Mouse (Mus musculus) heart, postnatal 0 days (tissue): Measurements from ENCODE around the gene Ddo. TPM values are rescaled to one million over a fixed set of nuclear protein-coding genes. Genes with fewer than 3 reads are reported as not detected.
A peak's percentile ranks its signal among the peaks of the same experiment; 100 is the strongest.

ENCODE experiments used
- ATAC-seq: fragments of 200-750 bp; cut with Nextera tagmentation; 2 replicates; pipeline ENCODE4 v1.8.0; 2017; ENCODE audit warnings: low read depth, moderate number of reproducible peaks, moderate library complexity; ENCODE audit not compliant: insufficient read depth
- DNase-seq: peaks from one replicate; pipeline ENCODE4 v3.0.0-alpha.2; 2016; ENCODE audit warnings: low spot score
- H3K27ac ChIP-seq: fragments of 300-500 bp; sonication (generic); 2 replicates; pipeline ENCODE4 v1.5.1; 2014; ENCODE audit warnings: low read depth, mild to moderate bottlenecking
- H3K27me3 ChIP-seq: fragments of 300-500 bp; sonication (generic); 2 replicates; pipeline ENCODE4 v1.6.1; 2014; ENCODE audit warnings: low read length, mixed read lengths; ENCODE audit not compliant: control insufficient read depth, insufficient read depth
- H3K36me3 ChIP-seq: fragments of 300-500 bp; sonication (generic); replicated peaks from 2 replicates; pipeline ENCODE4 v1.6.1; 2014; ENCODE audit warnings: low read length, mixed read lengths; ENCODE audit not compliant: control insufficient read depth, insufficient read depth
- H3K4me1 ChIP-seq: fragments of 300-500 bp; sonication (generic); 2 replicates; pipeline ENCODE4 v1.6.1; 2014; ENCODE audit warnings: antibody characterized with exemption; ENCODE audit not compliant: control insufficient read depth, insufficient read depth
- H3K4me2 ChIP-seq: fragments of 300-500 bp; sonication (generic); 2 replicates; pipeline ENCODE4 v1.6.1; 2014; ENCODE audit warnings: low read depth, mild to moderate bottlenecking, low read length, moderate library complexity
- H3K4me3 ChIP-seq: fragments of 300-500 bp; sonication (generic); 2 replicates; pipeline ENCODE4 v1.5.1; 2014; ENCODE audit warnings: low read depth, low read length
- H3K9ac ChIP-seq: fragments of 300-500 bp; sonication (generic); replicated peaks from 2 replicates; pipeline ENCODE4 v1.6.1; 2014; ENCODE audit warnings: low read depth, low read length, mixed read lengths
- H3K9me3 ChIP-seq: fragments of 300-500 bp; sonication (generic); replicated peaks from 2 replicates; pipeline ENCODE4 v1.6.1; 2016; ENCODE audit warnings: low read length; ENCODE audit not compliant: control insufficient read depth
- CTCF ChIP-seq: IDR thresholded peaks from 2 replicates; pipeline ENCODE4 v1.5.1; 2016; ENCODE audit warnings: antibody characterized with exemption, control low read depth, low read depth
- EP300 ChIP-seq: IDR thresholded peaks from 2 replicates; pipeline ENCODE4 v1.6.1; 2016; ENCODE audit warnings: antibody characterized with exemption, low read depth
- WGBS: fragments of 180-500 bp; shearing (Covaris S2); extraction: QIAGEN DNeasy Blood & Tissue Kit; methylation state at CpG from one replicate; pipeline ENCODE4 v1.1.7; 2014; 5-methylcytosine and 5-hydroxymethylcytosine counted together
- polyA plus RNA-seq: library from polyadenylated mRNA; unstranded; fragments of >200 nt; fragmentation: Nextera tagmentation; extraction: Ambion mirVana; gene quantifications from 2 replicates; pipeline ENCODE4 v1.2.1, GENCODE M21; 2015
- total RNA-seq: library from RNA; depleted of rRNA; stranded (reverse); fragments of >200 nt; gene quantifications from 2 replicates; pipeline ENCODE4 v1.2.3, GENCODE M21; 2014; ENCODE audit warnings: low replicate concordance

Gene Ddo
- total and polyA plus RNA-seq, 2 experiments from 2014 or later, result 26.7 to 41.4 TPM

DNA sequence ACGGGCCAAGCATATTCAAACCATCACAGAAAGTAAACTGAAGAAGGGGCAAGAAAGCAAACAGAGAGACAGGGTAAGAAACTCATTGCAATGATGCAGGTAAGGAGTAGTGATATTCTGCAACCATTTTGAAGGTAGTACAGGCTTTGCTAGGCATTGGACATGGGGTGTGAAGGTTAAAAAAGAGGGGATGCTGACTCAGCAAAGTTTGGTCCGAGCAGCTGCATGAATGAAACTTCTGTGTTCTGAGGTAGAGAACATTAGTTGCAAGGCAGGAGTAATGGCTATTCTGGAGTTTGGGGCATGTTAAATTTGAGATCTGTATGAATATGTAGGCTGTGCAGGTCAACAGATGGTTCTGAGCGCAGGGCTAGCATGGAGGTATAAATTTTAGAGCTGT is 35.5 kb downstream of the Ddo start:
- DNase-seq (no peak), ATAC-seq (no peak)
- Histone ChIP-seq H3K9me3 (no peaks in the 10 kb centered on the region), H3K36me3 (no peaks in the 10 kb centered on the region), H3K4me1 (no peaks in the 10 kb centered on the region), H3K27me3 (no peaks in the 10 kb centered on the region), H3K4me2 (no peak overlapping the region), H3K4me3 (no peak overlapping the region), H3K9ac (no peak overlapping the region), H3K27ac (no peak overlapping the region)
- TF ChIP-seq EP300, result no peak
- no peak for TF ChIP-seq CTCF
- 83% methylated on average over 3 of the region's 3 CpGs for WGBS

GRCm38 (mm10) chr10:40666943-40667342 is 37.1 kb downstream of the Ddo start:
- no peaks in the 10 kb centered on the region for H3K4me1 ChIP-seq
- no peak for ATAC-seq
- H3K9ac ChIP-seq, result no peak overlapping the region

GRCm38 (mm10) chr10:40668640-40669039 is 38.8 kb downstream of the Ddo start:
- H3K4me2 ChIP-seq, result no peak overlapping the region
- no peaks in the 10 kb centered on the region for H3K4me1 ChIP-seq
- H3K4me3 ChIP-seq, result no peak overlapping the region
- no peaks in the 10 kb centered on the region for H3K36me3 ChIP-seq
- H3K9me3 ChIP-seq, result no peaks in the 10 kb centered on the region
- DNase-seq, result no peak
- no peak for TF ChIP-seq EP300
- TF ChIP-seq CTCF, result no peak
- no peaks in the 10 kb centered on the region for H3K27me3 ChIP-seq
- H3K27ac ChIP-seq, result no peak overlapping the region
- no peak overlapping the region for H3K9ac ChIP-seq
- ATAC-seq, result no peak

More at GRCm38 (mm10) chr10:40666943-40667342, 37.1 kb downstream of the Ddo start:
- no peak overlapping the region for H3K27ac ChIP-seq
- H3K9me3 ChIP-seq, result no peaks in the 10 kb centered on the region
- no peaks in the 10 kb centered on the region for H3K27me3 ChIP-seq
- no peak for TF ChIP-seq CTCF
- TF ChIP-seq EP300, result no peak
- no peaks in the 10 kb centered on the region for H3K36me3 ChIP-seq
- no peak overlapping the region for H3K4me2 ChIP-seq
- 78% methylated on average over 1 of the region's 1 CpGs for WGBS
- no peak for DNase-seq
- H3K4me3 ChIP-seq, result no peak overlapping the region

DNA sequence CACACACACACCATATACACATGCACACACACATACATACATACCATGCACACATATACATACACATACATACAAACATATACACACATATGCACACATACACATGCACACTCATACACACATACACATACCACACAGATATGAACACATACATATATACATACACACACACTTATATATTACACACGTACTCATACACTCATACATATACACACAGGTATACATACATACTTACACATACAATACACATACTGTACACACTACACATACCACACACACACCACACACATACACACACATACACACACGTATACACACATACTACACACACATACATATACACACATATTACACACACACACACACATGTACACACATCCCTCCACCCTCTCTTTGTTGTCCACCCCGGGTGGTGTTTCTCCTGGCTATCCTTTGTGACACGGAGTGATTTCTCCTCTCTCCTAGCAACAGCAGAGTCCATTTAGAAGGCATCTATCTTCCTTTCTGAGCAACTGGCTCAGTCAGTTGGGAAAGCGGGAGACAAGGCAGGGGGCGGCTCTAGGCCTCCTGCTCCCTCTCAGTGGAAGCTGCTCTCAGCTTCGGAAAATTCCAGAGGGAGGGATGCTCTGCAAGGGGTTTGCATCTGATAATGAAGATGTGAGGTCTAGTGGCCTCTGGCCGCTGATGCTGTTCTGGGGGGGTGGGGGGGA is 42.9 kb downstream of the Ddo start:
- peaks cover 5% of the 10 kb centered on the region; the same call in 1 of the 2 replicates for H3K4me1 ChIP-seq
- no peak for TF ChIP-seq EP300
- TF ChIP-seq CTCF, result no peak
- WGBS, result 64% methylated on average over 8 of the region's 8 CpGs
- no peaks in the 10 kb centered on the region for H3K27me3 ChIP-seq
- H3K4me3 ChIP-seq, result no peak overlapping the region
- no peak overlapping the region for H3K27ac ChIP-seq
- no peak overlapping the region for H3K4me2 ChIP-seq
- H3K36me3 ChIP-seq, result no peaks in the 10 kb centered on the region
- H3K9me3 ChIP-seq, result no peaks in the 10 kb centered on the region
- DNase-seq (no peak), ATAC-seq (no peak)
- no peak overlapping the region for H3K9ac ChIP-seq

- DNase-seq (no peak), ATAC-seq (no peak)
- H3K4me1 ChIP-seq, result peaks cover 5% of the 10 kb centered on the region; the same call in 1 of the 2 replicates
- TF ChIP-seq EP300 (no peak), CTCF (no peak)
- H3K9ac ChIP-seq, result no peak overlapping the region
- WGBS, result 80% methylated on average over 7 of the region's 7 CpGs
- no peak overlapping the region for H3K4me2 ChIP-seq
- no peaks in the 10 kb centered on the region for H3K27me3 ChIP-seq
- no peak overlapping the region for H3K4me3 ChIP-seq
- H3K36me3 ChIP-seq, result no peaks in the 10 kb centered on the region
- H3K27ac ChIP-seq, result no peak overlapping the region
- H3K9me3 ChIP-seq, result no peaks in the 10 kb centered on the region
Measured at GRCm38 (mm10) chr10:40673297-40673665, 43.5 kb downstream of the Ddo start.

DNA sequence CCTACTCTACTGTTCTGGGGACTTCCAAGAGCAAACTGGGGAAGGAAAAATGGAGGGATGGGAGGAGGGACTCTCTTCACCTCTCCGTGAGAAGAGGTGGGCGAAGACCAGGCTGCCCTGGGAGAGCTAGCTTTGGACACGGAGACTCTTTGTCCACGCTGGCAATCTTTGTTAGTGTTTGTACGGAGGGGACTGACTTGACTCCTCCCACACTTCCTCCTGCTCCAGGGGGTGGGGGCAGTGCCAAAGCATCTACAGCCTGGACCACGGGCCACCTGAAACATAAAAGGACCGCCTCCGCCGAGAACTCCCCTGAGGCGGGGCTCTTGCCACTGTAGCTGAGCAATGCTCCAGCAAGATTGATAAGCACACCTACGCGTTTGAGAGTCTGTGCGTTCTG is 44.3 kb downstream of the Ddo start:
- H3K4me3 ChIP-seq, result no peak overlapping the region
- no peak for ATAC-seq
- no peak for DNase-seq
- no peaks in the 10 kb centered on the region for H3K27me3 ChIP-seq
- H3K36me3 ChIP-seq, result no peaks in the 10 kb centered on the region
- H3K4me1 ChIP-seq, result peaks cover 5% of the 10 kb centered on the region; the same call in 1 of the 2 replicates
- H3K4me2 ChIP-seq, result peak overlapping the region; percentile 31
- 26% methylated on average over 13 of the region's 13 CpGs for whole genome bisulfite sequencing
- no peak overlapping the region for H3K27ac ChIP-seq
- H3K9ac ChIP-seq, result no peak overlapping the region; the same call in 1 of the 2 replicates
- TF ChIP-seq CTCF (no peak), EP300 (no peak)
- H3K9me3 ChIP-seq, result no peaks in the 10 kb centered on the region
